Mouse (Mus musculus) layer of hippocampus, adult 18-20 months (tissue): ENCODE measurements around the gene Inafm1. TPM values are rescaled to one million over a fixed set of nuclear protein-coding genes. Genes with fewer than 3 reads are reported as not detected.
"Not testable (repeated sequence)": the region's sequence is repeated elsewhere in the genome, so short reads cannot be mapped to it uniquely, and the experiment has no call there.

ENCODE experiments used
- DNase-seq, 2 experiments: peaks; one replicate each; pipeline ENCODE4 v3.0.0; 2022; ENCODE audit warnings: low spot score in 2 of 2
- long read RNA-seq: library from polyadenylated mRNA; stranded (forward); transcript quantifications from one replicate; pipeline ENCODE4 v2.0.0, GENCODE M21; 2021
- total RNA-seq, 2 experiments: library from RNA; stranded (reverse); gene quantifications; 2 replicates each; pipeline ENCODE4 v1.2.3; 2021

The Inafm1 gene
- total RNA-seq = 10 to 100 TPM; 31.9 to 34.8 TPM
- long read RNA-seq, transcript Inafm1-201 (1 exons, 1,605 nt) = major isoform, 39 of 39 reads
- long read RNA-seq, partial matches to known transcripts = 0 of 39 reads
- long read RNA-seq, other reads (novel, unspliced or antisense) = 0 of 39 reads

GRCm38 (mm10) chr7:16273081-16273765 is at the start of gene Inafm1:
Inafm1 (minus strand) TSS chr7:16273617.
- DNase-seq = peak; percentile 74 to 86

- DNase-seq = no peak
Measured at GRCm38 (mm10) chr7:16320479-16320878, 47.1 kb upstream of the Inafm1 start.

- DNase-seq = no peak
Measured at GRCm38 (mm10) chr7:16319216-16319615, 45.8 kb upstream of the Inafm1 start.

- DNase-seq = no peak
Measured at GRCm38 (mm10) chr7:16317094-16317493, 43.7 kb upstream of the Inafm1 start.

GRCm38 (mm10) chr7:16315222-16315759 is 41.9 kb upstream of the Inafm1 start:
- no peak for DNase-seq

- DNase-seq = no peak
Measured at GRCm38 (mm10) chr7:16314221-16314775, 40.9 kb upstream of the Inafm1 start.

- peak; percentile 42 to 78 for DNase-seq
Measured at GRCm38 (mm10) chr7:16313481-16314220, 40.2 kb upstream of the Inafm1 start.

- DNase-seq = no peak
Measured at GRCm38 (mm10) chr7:16312672-16313311, 39.4 kb upstream of the Inafm1 start.

GRCm38 (mm10) chr7:16312011-16312671 is 38.7 kb upstream of the Inafm1 start:
- no peak for DNase-seq

GRCm38 (mm10) chr7:16311453-16312004 is 38.1 kb upstream of the Inafm1 start:
- no peak for DNase-seq

- DNase-seq = peak; percentile 56 to 81
Measured at GRCm38 (mm10) chr7:16310521-16311452, 37.4 kb upstream of the Inafm1 start.

- peak; percentile 65 to 86 for DNase-seq
Measured at GRCm38 (mm10) chr7:16310020-16310520, 36.7 kb upstream of the Inafm1 start.

- peak; percentile 70 to 81 for DNase-seq
Measured at GRCm38 (mm10) chr7:16309318-16310019, 36.1 kb upstream of the Inafm1 start.

- no peak for DNase-seq
Measured at GRCm38 (mm10) chr7:16308555-16309317, 35.3 kb upstream of the Inafm1 start.

GRCm38 (mm10) chr7:16308093-16308492 is 34.7 kb upstream of the Inafm1 start, which contains the start of gene Bbc3:
Bbc3 (plus strand) TSS chr7:16308393.
- DNase-seq = not testable (repeated sequence)

- DNase-seq = not testable (repeated sequence)
Measured at GRCm38 (mm10) chr7:16307141-16307540, 33.7 kb upstream of the Inafm1 start.

- DNase-seq = peak; percentile 97 to 98
Measured at GRCm38 (mm10) chr7:16299419-16300035, 26.1 kb upstream of the Inafm1 start.
